Mouse (Mus musculus) CH12.LX (cell line): ENCODE measurements around the gene Calml3.

Experiments used
- CHD2 ChIP-seq: IDR thresholded peaks from 2 replicates; pipeline ENCODE4 v1.6.1; 2011; ENCODE audit warnings: low read length, improper control_type of control experiment
- CTCF ChIP-seq, 2 experiments: IDR thresholded peaks in 1 of 2; conservative IDR thresholded peaks in 1 of 2; 2 replicates each; pipeline ENCODE4 v1.5.1; 2011 to 2012; ENCODE audit warnings: low read depth in 2 of 2, low read length in 2 of 2, improper control_type of control experiment in 1 of 2, inconsistent platforms in 1 of 2, mild to moderate bottlenecking in 1 of 2, moderate library complexity in 1 of 2
- EP300 ChIP-seq: IDR thresholded peaks from 2 replicates; pipeline ENCODE4 v1.6.1; 2011; ENCODE audit warnings: low read length, improper control_type of control experiment
- JUND ChIP-seq: conservative IDR thresholded peaks from 2 replicates; pipeline ENCODE4 v1.6.1; 2011; ENCODE audit warnings: low read depth, low read length, improper control_type of control experiment
- MAZ ChIP-seq: IDR thresholded peaks from 2 replicates; pipeline ENCODE4 v1.6.1; 2012; ENCODE audit warnings: low read depth, mild to moderate bottlenecking, inconsistent platforms, low read length, improper control_type of control experiment, moderate library complexity
- NRF1 ChIP-seq: IDR thresholded peaks from 2 replicates; pipeline ENCODE4 v1.6.1; 2014; ENCODE audit warnings: low read depth, mild to moderate bottlenecking, inconsistent platforms, low read length, improper control_type of control experiment, moderate library complexity
- POLR2A ChIP-seq: IDR thresholded peaks from 2 replicates; pipeline ENCODE4 v1.6.1; 2011; ENCODE audit warnings: low read depth, mild to moderate bottlenecking, improper control_type of control experiment, low read length
- SMC3 ChIP-seq: IDR thresholded peaks from 2 replicates; pipeline ENCODE4 v1.6.1; 2011; ENCODE audit warnings: low read depth, low read length, improper control_type of control experiment
- ZC3H11A ChIP-seq: IDR thresholded peaks from 2 replicates; pipeline ENCODE4 v1.6.1; 2012; ENCODE audit warnings: low read depth, mild to moderate bottlenecking, inconsistent platforms, low read length, improper control_type of control experiment
- ZMIZ1 ChIP-seq: IDR thresholded peaks from 2 replicates; pipeline ENCODE4 v1.6.1; 2012; ENCODE audit warnings: low read depth, mild to moderate bottlenecking, inconsistent platforms, low read length, improper control_type of control experiment
- ZNF384 ChIP-seq: IDR thresholded peaks from 2 replicates; pipeline ENCODE4 v1.6.1; 2012; ENCODE audit warnings: low read depth, low read length, improper control_type of control experiment, inconsistent platforms

DNA sequence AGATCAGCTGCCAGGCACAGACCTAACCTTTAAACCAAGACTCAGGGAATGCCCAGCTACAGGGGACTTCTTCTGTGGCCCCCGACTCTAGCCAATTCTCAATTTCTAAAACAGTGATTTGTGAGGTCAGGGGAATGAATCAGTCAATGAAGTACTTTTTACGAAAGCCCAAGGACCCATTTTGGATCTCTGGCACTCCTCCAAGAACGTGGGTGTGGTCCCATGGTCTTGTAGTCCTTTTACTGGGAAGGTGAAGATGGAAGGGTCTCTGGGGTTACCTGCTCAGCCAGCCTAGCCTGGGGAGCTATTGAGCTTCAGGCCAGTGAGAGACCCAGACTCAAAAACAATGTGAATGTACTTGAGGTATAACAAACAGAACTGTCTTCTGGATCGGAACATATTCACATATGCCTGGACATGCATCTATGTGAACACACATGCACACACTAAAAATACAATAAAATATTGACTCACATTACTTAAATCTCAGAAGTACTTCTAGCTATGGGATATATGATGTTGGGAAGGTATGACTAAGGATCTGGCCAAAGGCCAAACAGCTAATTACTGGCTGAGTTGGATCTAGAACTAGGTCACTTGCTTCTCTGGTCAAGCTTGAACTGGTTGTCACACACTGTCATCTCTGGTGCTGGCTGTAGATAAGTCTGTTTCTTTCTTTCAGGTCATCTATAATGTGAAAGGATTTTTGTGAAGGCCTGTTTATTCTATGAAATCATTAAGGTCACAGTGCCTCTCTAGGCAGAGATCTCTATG lies 25.3 kb downstream of the Calml3 start:
- TF ChIP-seq NRF1 (no peak), CTCF (conservative IDR thresholded peaks at IDR 0.05 in 1 of 2, IDR thresholded peaks at IDR 0.05 in 1 of 2; ENCODE audit: low read depth in 2 of 2, low read length in 2 of 2) (no peak), POLR2A (no peak), EP300 (no peak), SMC3 (no peak), ZC3H11A (no peak), MAZ (no peak), ZNF384 (no peak), CHD2 (no peak), ZMIZ1 (no peak), JUND (no peak)
